Mouse (Mus musculus) adipose tissue, adult 10 weeks (tissue): ENCODE results near the gene Tbpl2. TPM values are rescaled to one million over a fixed set of nuclear protein-coding genes. Genes with fewer than 3 reads are reported as not detected.

Source experiments
- polyA plus RNA-seq: library from polyadenylated mRNA; stranded (reverse); fragments of 350-450 nt; fragmentation: Illumina TruSeq; extraction: RNeasy Lipid Tissue Mini Kit (QIAGEN cat#74804); gene quantifications from one replicate; pipeline ENCODE4 v1.2.3, GENCODE M21; 2014; ENCODE audit warnings: low read depth, low replicate concordance

Tbpl2 gene
- not detected for polyA plus RNA-seq

DNA sequence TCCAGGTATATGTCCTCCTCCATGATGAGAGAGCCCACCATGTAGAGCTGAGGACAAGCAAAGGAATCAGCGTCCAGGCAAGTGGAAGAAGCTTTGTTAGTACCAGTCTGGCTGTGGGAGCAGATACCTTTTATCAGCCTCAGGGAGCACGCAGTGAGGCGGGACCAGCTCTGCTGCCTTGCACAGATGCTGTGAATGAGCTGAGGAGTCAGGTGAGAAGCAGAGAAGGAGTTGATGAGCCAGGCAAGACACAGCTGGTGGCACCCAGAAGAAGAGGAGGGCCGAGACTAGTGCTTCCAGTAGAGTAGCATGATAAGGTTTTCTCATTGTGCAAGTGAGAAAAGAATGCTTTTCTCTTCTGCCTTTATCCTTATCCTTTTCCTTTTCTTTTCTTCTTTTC is at the start of gene Tbpl2:
Gene Tbpl2 (minus strand): TSS at position 101 of the 400 bp plus-strand sequence.

GRCm38 (mm10) chr2:24049344-24049990 is 46.9 kb downstream of the Tbpl2 start, which contains the start of gene Hnmt:
TSS of gene Hnmt (minus strand) at chr2:24049394.

Other genes with a start within 250 kb of the Tbpl2 start
- 27.7 TPM for gene Hnmt, start 47.2 kb downstream of the Tbpl2 start, polyA plus RNA-seq
- not detected for gene Il1f8, start 56.6 kb upstream of the Tbpl2 start, polyA plus RNA-seq
- gene Il1f9, start 89.9 kb upstream of the Tbpl2 start, polyA plus RNA-seq = not detected
- gene Il1f6, start 118.8 kb upstream of the Tbpl2 start, polyA plus RNA-seq = not detected
- 0.45 TPM for gene Il1f5, start 180.4 kb upstream of the Tbpl2 start, polyA plus RNA-seq
- not detected for gene Il1f10, start 194.6 kb upstream of the Tbpl2 start, polyA plus RNA-seq
- gene Il1rn, start 240.3 kb upstream of the Tbpl2 start, polyA plus RNA-seq = 1.5 TPM